Mouse (Mus musculus) ES-Bruce4 (cell line): ENCODE data around the gene U2af1.

Source experiments
- CTCF ChIP-seq: IDR thresholded peaks from one replicate; pipeline ENCODE4 v1.8.1; 2011; ENCODE audit warnings: low read depth, low read length
- POLR2A ChIP-seq: IDR thresholded peaks from one replicate; pipeline ENCODE4 v1.8.1; 2011; ENCODE audit warnings: low read length; ENCODE audit not compliant: insufficient read depth

DNA sequence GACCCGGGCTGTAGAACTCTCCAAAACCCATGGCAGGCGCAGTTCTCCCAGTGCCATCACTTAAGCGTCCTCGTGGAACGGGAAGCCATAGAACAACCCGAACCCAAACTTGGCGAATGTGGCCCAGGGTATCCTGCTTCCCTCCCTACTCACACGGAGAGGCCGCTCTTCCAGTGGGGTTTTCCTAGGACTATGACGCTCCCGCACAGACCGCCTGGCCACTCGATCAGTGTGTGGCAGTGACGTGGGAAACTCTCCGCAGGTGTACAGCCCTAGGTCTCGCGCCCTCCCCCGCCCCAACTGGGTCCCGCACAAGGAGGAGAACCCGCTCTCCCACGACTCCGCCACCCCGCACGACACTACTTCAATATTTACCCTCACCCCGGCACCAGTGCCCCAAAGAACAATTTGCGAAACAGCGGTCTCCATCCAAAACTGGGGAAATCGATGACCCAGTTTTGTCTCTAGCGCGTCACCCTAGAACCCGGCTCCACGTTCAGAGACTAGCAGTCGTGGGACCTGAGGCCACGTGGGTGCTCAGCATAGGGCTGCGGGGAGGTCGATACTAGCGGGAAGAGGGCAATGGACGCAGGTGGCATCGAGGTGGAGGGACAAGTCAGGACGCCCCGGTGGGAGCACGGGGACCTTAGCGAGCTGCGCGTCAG lies 22.3 kb downstream of the U2af1 start:
- no peak for TF ChIP-seq POLR2A
- TF ChIP-seq CTCF: no peak
